In the genomic region with DNA sequence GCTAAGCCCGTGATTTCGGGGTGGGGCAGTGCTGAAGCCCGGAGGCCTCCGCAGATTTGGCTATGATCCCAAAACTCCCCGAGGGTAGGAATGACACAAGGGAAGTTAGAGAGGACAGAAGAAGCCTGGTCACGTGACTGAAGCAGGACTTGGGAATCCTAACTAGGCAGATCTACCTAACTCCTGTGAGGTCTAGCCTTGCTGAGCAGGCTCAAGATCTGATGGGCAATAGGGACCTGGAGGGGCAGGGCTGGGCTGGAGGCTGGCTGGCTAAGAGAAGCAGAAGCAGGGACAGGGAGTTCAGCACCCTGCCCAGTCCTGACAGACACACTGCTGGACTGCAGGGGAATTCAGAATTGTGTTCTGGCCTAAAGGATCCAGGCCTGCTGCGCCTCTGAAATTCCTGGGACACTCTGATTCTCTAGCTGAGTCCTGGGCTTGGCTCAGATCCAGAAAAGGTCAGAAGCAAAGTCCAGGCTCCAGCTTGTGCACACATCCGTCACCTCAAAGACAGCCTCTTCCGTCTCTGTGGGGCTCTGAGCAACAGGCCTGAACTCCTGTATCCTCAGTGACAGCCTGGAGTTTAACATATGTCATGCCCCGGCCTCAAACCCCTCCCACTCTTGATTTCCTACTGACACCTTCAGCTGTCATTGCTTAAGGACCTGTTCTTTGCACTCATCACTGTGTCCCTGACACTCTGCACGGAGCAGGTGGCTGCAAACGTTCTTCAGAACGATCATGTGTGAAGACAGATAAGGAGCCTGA, we compare ENCODE assay signal across 8 mouse cellular contexts. TPM values are rescaled to one million over a fixed set of nuclear protein-coding genes. Genes with fewer than 3 reads are reported as not detected.
DNase-seq lines count a peak whose midpoint lies in the region; ATAC-seq and TF ChIP-seq lines count a peak whose summit lies in the region.

No protein-coding gene starts in this region.

- 70% methylated on average over 13 of the region's 13 CpGs for WGBS in forebrain, embryonic 12.5 days
- 36% methylated on average over 13 of the region's 13 CpGs for WGBS in intestine, embryonic 14.5 days
- WGBS in lung, embryonic 15.5 days, result 14% methylated on average over 13 of the region's 13 CpGs

- H3K27me3 ChIP-seq in forebrain, embryonic 12.5 days, result no peaks in the 10 kb centered on the region
- no peaks in the 10 kb centered on the region for H3K27me3 ChIP-seq in intestine, embryonic 14.5 days (replicated peaks; ENCODE audit: control insufficient read depth, insufficient read depth, low read length)
- no peaks in the 10 kb centered on the region for H3K27me3 ChIP-seq in lung, embryonic 15.5 days

- no peak overlapping the region for H3K9ac ChIP-seq in forebrain, embryonic 12.5 days
- H3K9ac ChIP-seq in intestine, embryonic 14.5 days (ENCODE audit: low read length), result 0 out of 2 replicates have a peak overlapping the region, but pooled peaks have one; percentile 13
- H3K9ac ChIP-seq in lung, embryonic 15.5 days, result peak overlapping the region; percentile 27; the same call in 1 of the 2 replicates

- no peak overlapping the region for H3K4me2 ChIP-seq in forebrain, embryonic 12.5 days
- no peak overlapping the region for H3K4me2 ChIP-seq in intestine, embryonic 14.5 days (ENCODE audit: low read length)
- no peak overlapping the region for H3K4me2 ChIP-seq in lung, embryonic 15.5 days

- no peak for TF ChIP-seq CTCF in layer of hippocampus, adult 2 months (conservative IDR thresholded peaks at IDR 0.05)

- DNase-seq in layer of hippocampus, adult 2 months (ENCODE audit: low spot score in 2 of 2), result no peak
- DNase-seq in layer of hippocampus, adult 18-20 months (ENCODE audit: low spot score in 2 of 2), result no peak
- DNase-seq in intestine, embryonic 14.5 days (ENCODE audit: low spot score), result peak; percentile 72
- no peak for DNase-seq in right cerebral cortex, postnatal 4 days
- no peak for DNase-seq in urinary bladder, postnatal 36 days (ENCODE audit: low spot score in 2 of 2)
- DNase-seq in frontal cortex, postnatal 10 days (ENCODE audit: low spot score in 2 of 2), result no peak

- H3K4me1 ChIP-seq in forebrain, embryonic 12.5 days, result peaks cover 27% of the 10 kb centered on the region
- H3K4me1 ChIP-seq in intestine, embryonic 14.5 days (replicated peaks; ENCODE audit: control insufficient read depth, insufficient read depth, low read length), result peaks cover 25% of the 10 kb centered on the region
- peaks cover 37% of the 10 kb centered on the region for H3K4me1 ChIP-seq in lung, embryonic 15.5 days

- H3K27ac ChIP-seq in layer of hippocampus, adult 2 months, result peak overlapping the region; percentile 67; the same call in 1 of the 2 replicates
- peak overlapping the region; percentile 62; the same call in 1 of the 2 replicates for H3K27ac ChIP-seq in forebrain, embryonic 12.5 days
- peak overlapping the region; percentile 62 for H3K27ac ChIP-seq in intestine, embryonic 14.5 days (ENCODE audit: low read depth)
- H3K27ac ChIP-seq in lung, embryonic 15.5 days, result peak overlapping the region; percentile 88

- H3K36me3 ChIP-seq in forebrain, embryonic 12.5 days (replicated peaks), result peaks cover 84% of the 10 kb centered on the region
- peaks cover 79% of the 10 kb centered on the region for H3K36me3 ChIP-seq in intestine, embryonic 14.5 days (ENCODE audit: control insufficient read depth, insufficient read depth, low read length)
- peaks cover 78% of the 10 kb centered on the region for H3K36me3 ChIP-seq in lung, embryonic 15.5 days

- no peaks in the 10 kb centered on the region for H3K9me3 ChIP-seq in forebrain, embryonic 12.5 days
- no peaks in the 10 kb centered on the region for H3K9me3 ChIP-seq in intestine, embryonic 14.5 days (ENCODE audit: control insufficient read depth, low read length)
- no peaks in the 10 kb centered on the region for H3K9me3 ChIP-seq in lung, embryonic 15.5 days

- no peak overlapping the region for H3K4me3 ChIP-seq in layer of hippocampus, adult 2 months
- no peak overlapping the region for H3K4me3 ChIP-seq in forebrain, embryonic 12.5 days (replicated peaks)
- H3K4me3 ChIP-seq in intestine, embryonic 14.5 days (ENCODE audit: low read depth, low read length), result no peak overlapping the region
- no peak overlapping the region for H3K4me3 ChIP-seq in lung, embryonic 15.5 days

- no peak for ATAC-seq in forebrain, embryonic 12.5 days (ENCODE audit: low FRiP score)
- peak; percentile 28; the same call in 1 of the 2 replicates for ATAC-seq in intestine, embryonic 14.5 days (replicated peaks; ENCODE audit: low FRiP score, low TSS enrichment, low read depth)
- peak; percentile 73 for ATAC-seq in lung, embryonic 15.5 days (ENCODE audit: borderline replicate concordance, extremely low read depth, low FRiP score, low TSS enrichment)

RNA-seq across cellular contexts. Expression of a gene that starts 9.9 kb away (rescaled TPM):
- total RNA-seq in layer of hippocampus, adult 2 months (2021), result 1 to 10 TPM; 1.9 to 2.2 TPM
- 1 to 10 TPM; 1.5 to 2.5 TPM for total RNA-seq in layer of hippocampus, adult 18-20 months (2021)
- polyA plus RNA-seq in forebrain, embryonic 12.5 days (2016; fragmentation: Nextera tagmentation; extraction: Ambion mirVana), result 1.7 and 2.6 TPM in 2 replicates
- polyA plus RNA-seq in intestine, embryonic 14.5 days (2014; fragmentation: Nextera tagmentation; extraction: Ambion mirVana), result 16.5 and 18.3 TPM in 2 replicates
- polyA plus RNA-seq in lung, embryonic 15.5 days (2015; fragmentation: Nextera tagmentation; extraction: Ambion mirVana), result 8.2 and 9.1 TPM in 2 replicates

RNA-seq across cellular contexts. Expression of a gene that starts 16.2 kb away (rescaled TPM):
- 100 to 1,000 TPM; 208 to 222 TPM for total RNA-seq in layer of hippocampus, adult 2 months (2021)
- 100 to 1,000 TPM; 228 to 231 TPM for total RNA-seq in layer of hippocampus, adult 18-20 months (2021)
- 570 and 587 TPM in 2 replicates for polyA plus RNA-seq in forebrain, embryonic 12.5 days (2016; fragmentation: Nextera tagmentation; extraction: Ambion mirVana)
- 336 and 349 TPM in 2 replicates for polyA plus RNA-seq in intestine, embryonic 14.5 days (2014; fragmentation: Nextera tagmentation; extraction: Ambion mirVana)
- polyA plus RNA-seq in lung, embryonic 15.5 days (2015; fragmentation: Nextera tagmentation; extraction: Ambion mirVana), result 469 and 478 TPM in 2 replicates

RNA-seq across cellular contexts. Expression of a gene that starts 31.5 kb away (rescaled TPM):
- 10 to 100 TPM; 13.7 to 15.2 TPM for total RNA-seq in layer of hippocampus, adult 2 months (2021)
- total RNA-seq in layer of hippocampus, adult 18-20 months (2021), result 10 to 100 TPM; 12.5 to 13.2 TPM
- polyA plus RNA-seq in forebrain, embryonic 12.5 days (2016; fragmentation: Nextera tagmentation; extraction: Ambion mirVana), result 22.1 and 26.3 TPM in 2 replicates
- 77.4 and 79.5 TPM in 2 replicates for polyA plus RNA-seq in intestine, embryonic 14.5 days (2014; fragmentation: Nextera tagmentation; extraction: Ambion mirVana)
- 40.0 and 44.2 TPM in 2 replicates for polyA plus RNA-seq in lung, embryonic 15.5 days (2015; fragmentation: Nextera tagmentation; extraction: Ambion mirVana)

RNA-seq across cellular contexts. Expression of a gene that starts 38.3 kb away (rescaled TPM):
- total RNA-seq in layer of hippocampus, adult 2 months (2021), result 1 to 10 TPM; 2.0 to 2.1 TPM
- 1 to 10 TPM; 1.1 to 1.4 TPM for total RNA-seq in layer of hippocampus, adult 18-20 months (2021)
- 0.80 and 1.2 TPM in 2 replicates for polyA plus RNA-seq in forebrain, embryonic 12.5 days (2016; fragmentation: Nextera tagmentation; extraction: Ambion mirVana)
- 0.87 and 1.4 TPM in 2 replicates for polyA plus RNA-seq in intestine, embryonic 14.5 days (2014; fragmentation: Nextera tagmentation; extraction: Ambion mirVana)
- 0.99 and 1.4 TPM in 2 replicates for polyA plus RNA-seq in lung, embryonic 15.5 days (2015; fragmentation: Nextera tagmentation; extraction: Ambion mirVana)

RNA-seq across cellular contexts. Expression of a gene that starts 40.3 kb away (rescaled TPM):
- 10 to 100 TPM; 10.9 to 12.6 TPM for total RNA-seq in layer of hippocampus, adult 2 months (2021)
- 10 to 100 TPM; 10.7 to 13.5 TPM for total RNA-seq in layer of hippocampus, adult 18-20 months (2021)
- 13.7 and 14.2 TPM in 2 replicates for polyA plus RNA-seq in forebrain, embryonic 12.5 days (2016; fragmentation: Nextera tagmentation; extraction: Ambion mirVana)
- 14.7 and 19.6 TPM in 2 replicates for polyA plus RNA-seq in intestine, embryonic 14.5 days (2014; fragmentation: Nextera tagmentation; extraction: Ambion mirVana)
- polyA plus RNA-seq in lung, embryonic 15.5 days (2015; fragmentation: Nextera tagmentation; extraction: Ambion mirVana), result 18.2 and 18.6 TPM in 2 replicates
